Mouse (Mus musculus): ENCODE data around the gene Nisch.

- TF ChIP-seq CTCF (IDR thresholded peaks at IDR 0.05; ENCODE audit: extremely low read depth, insufficient read depth, insufficient read length, insufficient replicate concordance): no peak
- TF ChIP-seq POLR2A (IDR thresholded peaks at IDR 0.05; ENCODE audit: low read depth, low read length): no peak
These were observed 84.2 kb downstream of the Nisch start for GRCm38 (mm10) chr14:31132491-31132975.
